Mouse (Mus musculus) stomach, embryonic 14.5 days (tissue): ENCODE results near the gene Coa3. TPM values are rescaled to one million over a fixed set of nuclear protein-coding genes. Genes with fewer than 3 reads are reported as not detected.
A peak's percentile ranks its signal among the peaks of the same experiment; 100 is the strongest.

Experiments used
- ATAC-seq: fragments of 200-750 bp; cut with Nextera tagmentation; 2 replicates; pipeline ENCODE4 v1.8.0; 2017; ENCODE audit warnings: low read depth, moderate TSS enrichment; ENCODE audit not compliant: insufficient number of reproducible peaks, insufficient read depth, low FRiP score
- H3K27ac ChIP-seq: fragments of 300-500 bp; sonication (generic); 2 replicates; pipeline ENCODE4 v1.5.1; 2014; ENCODE audit warnings: mild to moderate bottlenecking, low read length, moderate library complexity, mixed read lengths
- H3K27me3 ChIP-seq: fragments of 300-500 bp; sonication (generic); 2 replicates; pipeline ENCODE4 v1.6.1; 2014; ENCODE audit warnings: low read length, control low read depth, mixed read lengths; ENCODE audit not compliant: control insufficient read depth, insufficient read depth
- H3K36me3 ChIP-seq: fragments of 300-500 bp; sonication (generic); 2 replicates; pipeline ENCODE4 v1.6.1; 2014; ENCODE audit warnings: mild to moderate bottlenecking, control low read depth, low read length, moderate library complexity, mixed read lengths; ENCODE audit not compliant: control insufficient read depth, insufficient read depth
- H3K4me1 ChIP-seq: fragments of 300-500 bp; sonication (generic); 2 replicates; pipeline ENCODE4 v1.6.1; 2014; ENCODE audit warnings: low read length, control low read depth, mixed read lengths; ENCODE audit not compliant: control insufficient read depth, insufficient read depth
- H3K4me2 ChIP-seq: fragments of 300-500 bp; sonication (generic); replicated peaks from 2 replicates; pipeline ENCODE4 v1.6.1; 2014; ENCODE audit warnings: low read depth, low read length, control low read depth
- H3K4me3 ChIP-seq: fragments of 300-500 bp; sonication (generic); 2 replicates; pipeline ENCODE4 v1.5.1; 2014; ENCODE audit warnings: low read depth, low read length, control low read depth
- H3K9ac ChIP-seq: fragments of 300-500 bp; sonication (generic); replicated peaks from 2 replicates; pipeline ENCODE4 v1.6.1; 2014; ENCODE audit warnings: low read depth, mild to moderate bottlenecking, control low read depth, low read length, moderate library complexity, mixed read lengths
- H3K9me3 ChIP-seq: fragments of 300-500 bp; sonication (generic); 2 replicates; pipeline ENCODE4 v1.6.1; 2016; ENCODE audit warnings: low read depth, low read length, control low read depth; ENCODE audit not compliant: control insufficient read depth
- WGBS: fragments of 180-500 bp; shearing (Covaris S2); extraction: QIAGEN DNeasy Blood & Tissue Kit; methylation state at CpG from one replicate; pipeline ENCODE4 v1.1.7; 2014; 5-methylcytosine and 5-hydroxymethylcytosine counted together
- polyA plus RNA-seq: library from polyadenylated mRNA; unstranded; fragments of >200 nt; fragmentation: Nextera tagmentation; extraction: Ambion mirVana; gene quantifications from 2 replicates; pipeline ENCODE4 v1.2.1, GENCODE M21; 2014

Coa3 gene
- polyA plus RNA-seq, 1 experiment from 2014 or later: 215 TPM

- H3K27me3 ChIP-seq: no peaks in the 10 kb centered on the region
- peaks cover 18% of the 10 kb centered on the region for H3K4me1 ChIP-seq
- no peak overlapping the region for H3K4me2 ChIP-seq
- H3K9ac ChIP-seq: no peak overlapping the region
- no peaks in the 10 kb centered on the region for H3K9me3 ChIP-seq
- no peaks in the 10 kb centered on the region for H3K36me3 ChIP-seq
- H3K27ac ChIP-seq: no peak overlapping the region
- H3K4me3 ChIP-seq: no peak overlapping the region
- no peak for ATAC-seq
These were observed 43.5 kb downstream of the Coa3 start for GRCm38 (mm10) chr11:101235429-101235828.

- no peak overlapping the region for H3K27ac ChIP-seq
These were observed 44.8 kb downstream of the Coa3 start for GRCm38 (mm10) chr11:101234124-101234523.

GRCm38 (mm10) chr11:101233240-101233639 lies 45.7 kb downstream of the Coa3 start:
- no peak overlapping the region for H3K4me2 ChIP-seq
- no peak overlapping the region for H3K9ac ChIP-seq
- H3K4me1 ChIP-seq: peaks cover 21% of the 10 kb centered on the region
- WGBS: 50% methylated on average over 1 of the region's 1 CpGs
- no peak for ATAC-seq
- no peaks in the 10 kb centered on the region for H3K27me3 ChIP-seq
- no peak overlapping the region for H3K27ac ChIP-seq
- H3K4me3 ChIP-seq: no peak overlapping the region
- H3K36me3 ChIP-seq: no peaks in the 10 kb centered on the region
- H3K9me3 ChIP-seq: no peaks in the 10 kb centered on the region

More at GRCm38 (mm10) chr11:101234124-101234523, 44.8 kb downstream of the Coa3 start:
- Histone ChIP-seq H3K9ac (no peak overlapping the region), H3K4me3 (no peak overlapping the region), H3K4me1 (peaks cover 23% of the 10 kb centered on the region), H3K27me3 (no peaks in the 10 kb centered on the region), H3K9me3 (no peaks in the 10 kb centered on the region), H3K4me2 (no peak overlapping the region), H3K36me3 (no peaks in the 10 kb centered on the region)
- ATAC-seq: no peak

DNA sequence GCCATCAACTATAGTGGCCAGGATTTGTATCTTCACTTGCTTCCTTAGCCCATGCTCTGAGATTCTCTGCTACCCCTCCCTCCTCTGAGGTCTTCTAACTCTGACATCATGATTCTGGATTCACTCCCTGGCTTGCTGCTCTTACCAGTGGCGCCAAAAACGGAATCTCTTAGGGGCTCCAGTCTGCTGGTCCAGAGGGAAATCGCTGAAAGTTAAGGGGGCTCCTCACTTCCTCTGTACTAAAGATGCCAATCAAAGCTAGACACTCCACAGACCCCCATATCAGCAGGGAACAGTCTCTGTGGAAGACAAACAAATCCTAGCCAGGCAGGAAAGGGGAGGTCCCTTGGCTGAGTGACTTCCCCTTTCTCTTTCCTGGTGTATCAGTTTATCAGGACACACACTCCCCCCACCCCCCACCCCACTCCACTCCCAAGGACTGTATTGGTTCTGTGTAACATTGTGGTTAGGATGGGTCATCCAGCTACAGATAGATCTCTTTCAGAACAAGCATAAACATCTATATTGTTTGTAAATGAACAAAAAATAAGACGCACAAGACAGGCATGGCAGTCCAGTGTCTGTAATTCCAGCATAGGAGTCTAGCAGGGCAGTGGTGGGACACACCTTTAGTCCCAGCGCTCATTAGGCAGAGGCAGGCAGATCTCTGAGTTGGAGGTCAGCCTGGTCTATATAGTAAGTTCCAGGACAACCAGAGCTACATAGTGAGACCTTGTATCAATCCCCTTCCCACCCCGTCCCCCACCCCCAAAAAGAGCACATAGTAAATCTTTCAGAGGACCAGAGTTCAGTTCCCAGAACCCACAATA lies 46.7 kb downstream of the Coa3 start:
- no peak overlapping the region for H3K4me3 ChIP-seq
- peak overlapping the region; percentile 89 for H3K27ac ChIP-seq
- H3K36me3 ChIP-seq: no peaks in the 10 kb centered on the region
- peak; percentile 69; the same call in 1 of the 2 replicates for ATAC-seq
- H3K9me3 ChIP-seq: no peaks in the 10 kb centered on the region
- no peak overlapping the region for H3K9ac ChIP-seq
- peak overlapping the region; percentile 36 for H3K4me2 ChIP-seq
- H3K4me1 ChIP-seq: peaks cover 18% of the 10 kb centered on the region
- 37% methylated on average over 6 of the region's 6 CpGs for WGBS
- no peaks in the 10 kb centered on the region for H3K27me3 ChIP-seq

DNA sequence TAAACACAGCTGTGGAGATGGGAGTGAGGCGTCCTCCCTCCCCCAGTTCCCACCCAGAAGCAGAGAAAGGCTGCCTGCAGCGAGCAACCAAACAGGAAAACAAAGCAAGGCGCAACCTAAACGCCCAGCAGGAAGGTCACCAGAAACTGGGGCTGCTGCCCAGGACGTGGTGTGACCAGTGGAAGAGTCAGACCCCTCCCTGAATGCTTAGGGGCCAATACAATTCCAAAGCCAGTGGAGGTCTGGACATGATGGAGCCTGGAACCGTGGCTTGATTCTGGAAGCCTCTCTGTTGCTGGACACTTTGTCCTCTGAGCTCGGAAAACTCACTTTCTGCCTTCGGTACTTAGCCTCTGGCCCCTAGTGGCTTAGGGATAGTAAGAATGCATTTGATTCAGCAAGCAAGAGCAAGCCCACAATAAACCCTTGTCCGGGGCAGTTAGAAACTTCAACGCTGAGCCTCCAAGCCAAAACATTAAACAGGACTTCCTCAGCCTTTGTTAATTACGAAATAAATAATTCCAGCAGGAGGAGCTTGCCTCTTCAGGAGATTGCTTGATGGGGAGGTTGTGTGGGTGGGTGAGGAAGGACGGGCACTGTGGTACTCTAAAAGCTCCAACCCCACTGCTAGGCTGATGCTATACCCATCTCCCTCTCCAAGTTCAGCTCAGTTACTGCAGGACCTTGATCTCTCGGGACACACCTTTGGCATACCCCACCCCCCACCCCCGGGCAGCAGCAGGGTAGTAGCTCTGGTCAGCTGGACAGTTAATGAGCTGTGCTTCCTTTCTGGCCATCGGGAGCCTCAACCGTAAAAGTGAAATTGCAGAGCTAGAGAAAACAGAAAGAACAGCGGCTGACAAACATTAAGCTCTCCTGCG lies 47.7 kb downstream of the Coa3 start:
- H3K4me2 ChIP-seq: peak overlapping the region; percentile 36
- peak overlapping the region; percentile 89 for H3K27ac ChIP-seq
- H3K9ac ChIP-seq: no peak overlapping the region
- H3K4me1 ChIP-seq: peaks cover 18% of the 10 kb centered on the region
- no peaks in the 10 kb centered on the region for H3K36me3 ChIP-seq
- 8% methylated on average over 18 of the region's 18 CpGs for WGBS
- no peaks in the 10 kb centered on the region for H3K9me3 ChIP-seq
- ATAC-seq: no peak
- H3K4me3 ChIP-seq: 0 out of 2 replicates have a peak overlapping the region, but pooled peaks have one; percentile 6
- no peaks in the 10 kb centered on the region for H3K27me3 ChIP-seq

GRCm38 (mm10) chr11:101230526-101230925 lies 48.4 kb downstream of the Coa3 start:
- H3K9ac ChIP-seq: no peak overlapping the region
- H3K4me2 ChIP-seq: peak overlapping the region; percentile 36; the same call in 1 of the 2 replicates
- no peaks in the 10 kb centered on the region for H3K9me3 ChIP-seq
- peak overlapping the region; percentile 89 for H3K27ac ChIP-seq
- ATAC-seq: no peak
- no peaks in the 10 kb centered on the region for H3K36me3 ChIP-seq
- H3K27me3 ChIP-seq: no peaks in the 10 kb centered on the region
- H3K4me3 ChIP-seq: no peak overlapping the region
- WGBS: 22% methylated on average over 5 of the region's 5 CpGs
- H3K4me1 ChIP-seq: peaks cover 18% of the 10 kb centered on the region

- WGBS: 19% methylated on average over 2 of the region's 2 CpGs
- Histone ChIP-seq H3K27me3 (no peaks in the 10 kb centered on the region), H3K4me1 (peaks cover 18% of the 10 kb centered on the region)
These were observed 48.8 kb downstream of the Coa3 start for GRCm38 (mm10) chr11:101230061-101230511.

GRCm38 (mm10) chr11:101229361-101229900 lies 49.5 kb downstream of the Coa3 start:
- peak overlapping the region; percentile 89; the same call in 1 of the 2 replicates for H3K27ac ChIP-seq
- no peaks in the 10 kb centered on the region for H3K27me3 ChIP-seq
- H3K9ac ChIP-seq: no peak overlapping the region
- H3K4me2 ChIP-seq: no peak overlapping the region
- WGBS: 43% methylated on average over 8 of the region's 8 CpGs
- H3K4me3 ChIP-seq: no peak overlapping the region
- H3K9me3 ChIP-seq: no peaks in the 10 kb centered on the region
- ATAC-seq: no peak
- H3K4me1 ChIP-seq: peaks cover 18% of the 10 kb centered on the region
- no peaks in the 10 kb centered on the region for H3K36me3 ChIP-seq

More at GRCm38 (mm10) chr11:101230061-101230511, 48.8 kb downstream of the Coa3 start:
- Histone ChIP-seq H3K4me2 (0 out of 2 replicates have a peak overlapping the region, but pooled peaks have one; percentile 36), H3K9ac (no peak overlapping the region), H3K27ac (peak overlapping the region; percentile 89), H3K9me3 (no peaks in the 10 kb centered on the region), H3K36me3 (no peaks in the 10 kb centered on the region), H3K4me3 (no peak overlapping the region)
- ATAC-seq: no peak
